Mouse (Mus musculus): ENCODE results near the gene Tubb5. TPM values are rescaled to one million over a fixed set of nuclear protein-coding genes. Genes with fewer than 3 reads are reported as not detected.

Tubb5 gene
- polyA plus RNA-seq, 1 experiment from 2014 or later, result 1,420 TPM

DNA sequence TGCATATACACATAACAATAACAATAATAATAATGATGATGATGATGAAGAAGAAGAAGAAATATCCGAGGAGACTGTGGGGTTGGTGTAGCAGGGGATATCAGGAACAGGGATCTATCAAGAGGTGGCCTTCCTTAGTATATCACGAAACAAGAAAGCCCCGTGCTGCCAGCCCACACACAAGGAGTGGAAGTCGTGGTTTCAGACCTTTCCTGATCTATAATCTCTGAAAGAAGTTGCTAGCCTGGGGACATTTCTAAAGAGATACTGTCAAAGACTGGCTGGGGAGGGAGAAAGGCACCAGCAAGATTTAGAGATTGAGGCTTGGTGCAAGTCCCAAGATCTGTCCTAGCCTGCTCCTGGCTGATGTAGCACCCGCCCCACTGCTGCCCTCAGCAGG, 41.3 kb downstream of the Tubb5 start:
- Histone ChIP-seq H3K36me3 (replicated peaks; ENCODE audit: control insufficient read depth, insufficient read depth, low read depth, low read length) (no peaks in the 10 kb centered on the region), H3K4me3 (ENCODE audit: low read depth, low read length) (no peak overlapping the region), H3K4me1 (ENCODE audit: control insufficient read depth, insufficient read depth, low read length) (no peaks in the 10 kb centered on the region), H3K9me3 (replicated peaks; ENCODE audit: control insufficient read depth, low read length) (no peaks in the 10 kb centered on the region), H3K4me2 (ENCODE audit: low read depth, low read length) (no peak overlapping the region), H3K27ac (replicated peaks; ENCODE audit: low read depth, low read length) (no peak overlapping the region), H3K9ac (replicated peaks; ENCODE audit: low read length) (no peak overlapping the region), H3K27me3 (ENCODE audit: control insufficient read depth, insufficient read depth, low read length) (no peaks in the 10 kb centered on the region; the same call in 1 of the 2 replicates)
- no peak for ATAC-seq (replicated peaks; ENCODE audit: insufficient number of reproducible peaks, low FRiP score, low TSS enrichment, low read depth)
- no peak for DNase-seq (ENCODE audit: low spot score)
- WGBS, result 70% methylated on average over 5 of the region's 5 CpGs

DNA sequence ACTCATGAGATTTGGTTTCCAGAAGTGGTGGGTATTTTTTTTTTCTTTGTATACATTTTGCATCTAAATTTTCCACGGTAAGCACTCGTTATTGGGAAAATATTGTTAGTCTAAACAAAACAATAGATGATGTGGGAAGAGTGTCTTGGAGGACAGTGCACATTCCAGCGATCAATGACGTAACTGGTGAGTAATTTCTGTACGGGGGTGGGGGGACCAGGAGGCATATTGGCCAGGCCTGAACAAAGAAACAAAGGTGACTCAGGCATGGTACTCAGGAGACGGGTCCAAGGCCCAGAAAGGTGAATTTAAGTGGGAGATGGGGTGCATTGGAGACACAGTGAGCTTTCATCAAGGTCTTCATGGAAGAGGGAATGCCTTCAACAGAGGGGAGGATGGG, 42.5 kb downstream of the Tubb5 start:
- DNase-seq (ENCODE audit: low spot score) (no peak), ATAC-seq (replicated peaks; ENCODE audit: insufficient number of reproducible peaks, low FRiP score, low TSS enrichment, low read depth) (no peak)
- H3K9me3 ChIP-seq (replicated peaks; ENCODE audit: control insufficient read depth, low read length), result no peaks in the 10 kb centered on the region
- H3K27ac ChIP-seq (replicated peaks; ENCODE audit: low read depth, low read length), result no peak overlapping the region
- H3K27me3 ChIP-seq (ENCODE audit: control insufficient read depth, insufficient read depth, low read length), result no peaks in the 10 kb centered on the region; the same call in 1 of the 2 replicates
- H3K4me1 ChIP-seq (ENCODE audit: control insufficient read depth, insufficient read depth, low read length), result no peaks in the 10 kb centered on the region
- H3K36me3 ChIP-seq (replicated peaks; ENCODE audit: control insufficient read depth, insufficient read depth, low read depth, low read length), result no peaks in the 10 kb centered on the region
- WGBS, result 82% methylated on average over 6 of the region's 6 CpGs
- H3K9ac ChIP-seq (replicated peaks; ENCODE audit: low read length), result no peak overlapping the region
- H3K4me2 ChIP-seq (ENCODE audit: low read depth, low read length), result no peak overlapping the region
- H3K4me3 ChIP-seq (ENCODE audit: low read depth, low read length), result no peak overlapping the region

DNA sequence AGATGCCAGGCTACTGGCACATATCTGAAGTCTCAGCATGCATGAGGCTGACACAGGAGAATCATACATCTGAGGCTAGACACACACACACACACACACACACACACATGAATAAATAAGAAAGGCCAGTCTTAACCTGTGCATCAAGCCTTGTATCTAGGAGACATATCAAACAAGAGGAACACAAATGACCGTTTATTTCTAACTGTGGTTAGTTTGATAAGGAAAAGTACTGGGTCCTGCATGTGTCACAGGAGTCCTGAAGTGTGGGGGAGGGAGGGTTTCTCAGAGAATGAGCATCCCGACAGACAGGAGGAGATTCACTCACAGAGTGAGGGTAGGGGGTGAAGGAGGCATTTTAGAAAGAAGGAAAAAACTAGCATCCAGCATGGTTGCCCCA, 43.0 kb downstream of the Tubb5 start:
- no peaks in the 10 kb centered on the region; the same call in 1 of the 2 replicates for H3K27me3 ChIP-seq (ENCODE audit: control insufficient read depth, insufficient read depth, low read length)
- no peak overlapping the region for H3K27ac ChIP-seq (replicated peaks; ENCODE audit: low read depth, low read length)
- 57% methylated on average over 2 of the region's 2 CpGs for WGBS
- H3K4me1 ChIP-seq (ENCODE audit: control insufficient read depth, insufficient read depth, low read length), result no peaks in the 10 kb centered on the region
- DNase-seq (ENCODE audit: low spot score), result no peak
- H3K9ac ChIP-seq (replicated peaks; ENCODE audit: low read length), result no peak overlapping the region
- ATAC-seq (replicated peaks; ENCODE audit: insufficient number of reproducible peaks, low FRiP score, low TSS enrichment, low read depth), result no peak
- H3K4me2 ChIP-seq (ENCODE audit: low read depth, low read length), result no peak overlapping the region
- no peak overlapping the region for H3K4me3 ChIP-seq (ENCODE audit: low read depth, low read length)
- no peaks in the 10 kb centered on the region for H3K36me3 ChIP-seq (replicated peaks; ENCODE audit: control insufficient read depth, insufficient read depth, low read depth, low read length)
- H3K9me3 ChIP-seq (replicated peaks; ENCODE audit: control insufficient read depth, low read length), result no peaks in the 10 kb centered on the region

DNA sequence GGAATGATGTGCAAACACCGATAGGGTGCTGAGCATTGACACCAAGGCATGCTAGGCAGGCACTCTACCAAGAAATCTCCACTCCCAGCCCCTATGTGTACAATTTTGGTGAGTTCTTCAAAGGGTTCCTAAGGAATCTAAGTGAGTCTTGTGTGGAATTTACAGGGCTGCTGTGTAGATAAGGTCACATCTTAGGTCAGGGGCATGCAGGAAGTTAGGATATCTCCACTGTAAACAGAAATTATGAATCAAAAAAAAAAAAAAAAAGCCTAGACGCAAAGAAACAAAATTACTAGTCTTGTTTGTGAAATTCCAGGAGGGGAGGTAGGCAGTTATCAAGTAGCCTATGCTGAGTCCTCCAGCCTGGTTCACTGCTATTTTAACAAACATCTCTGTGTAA, 45.3 kb downstream of the Tubb5 start:
- Histone ChIP-seq H3K4me3 (ENCODE audit: low read depth, low read length) (no peak overlapping the region), H3K27me3 (ENCODE audit: control insufficient read depth, insufficient read depth, low read length) (no peaks in the 10 kb centered on the region), H3K9ac (replicated peaks; ENCODE audit: low read length) (no peak overlapping the region), H3K4me2 (ENCODE audit: low read depth, low read length) (no peak overlapping the region), H3K36me3 (replicated peaks; ENCODE audit: control insufficient read depth, insufficient read depth, low read depth, low read length) (no peaks in the 10 kb centered on the region), H3K9me3 (replicated peaks; ENCODE audit: control insufficient read depth, low read length) (no peaks in the 10 kb centered on the region), H3K4me1 (ENCODE audit: control insufficient read depth, insufficient read depth, low read length) (no peaks in the 10 kb centered on the region), H3K27ac (replicated peaks; ENCODE audit: low read depth, low read length) (no peak overlapping the region)
- WGBS, result 85% methylated on average over 2 of the region's 2 CpGs
- ATAC-seq (replicated peaks; ENCODE audit: insufficient number of reproducible peaks, low FRiP score, low TSS enrichment, low read depth), result no peak
- DNase-seq (ENCODE audit: low spot score), result no peak

DNA sequence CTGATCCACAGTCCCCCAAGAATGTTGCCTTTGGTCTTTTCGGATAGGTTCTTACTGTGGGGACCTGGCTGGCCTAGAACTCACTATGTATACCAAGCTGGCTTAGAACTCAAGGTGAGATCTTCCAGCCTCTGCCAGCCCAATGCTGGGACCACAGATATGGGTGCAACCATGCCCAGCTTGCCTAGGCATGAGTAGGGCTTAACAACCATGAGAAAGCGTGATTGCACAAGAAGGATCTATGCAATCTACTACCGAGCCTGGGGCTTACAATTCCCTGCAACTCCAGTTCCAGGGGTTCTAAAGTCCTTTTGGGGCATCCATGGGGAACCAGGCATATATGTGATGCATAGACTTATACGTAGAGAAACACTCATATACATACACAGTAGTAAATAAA, 47.2 kb downstream of the Tubb5 start:
- H3K9ac ChIP-seq (replicated peaks; ENCODE audit: low read length), result no peak overlapping the region
- no peak for ATAC-seq (replicated peaks; ENCODE audit: insufficient number of reproducible peaks, low FRiP score, low TSS enrichment, low read depth)
- H3K4me2 ChIP-seq (ENCODE audit: low read depth, low read length), result no peak overlapping the region
- no peaks in the 10 kb centered on the region for H3K9me3 ChIP-seq (replicated peaks; ENCODE audit: control insufficient read depth, low read length)
- H3K36me3 ChIP-seq (replicated peaks; ENCODE audit: control insufficient read depth, insufficient read depth, low read depth, low read length), result no peaks in the 10 kb centered on the region
- H3K4me1 ChIP-seq (ENCODE audit: control insufficient read depth, insufficient read depth, low read length), result no peaks in the 10 kb centered on the region
- no peak overlapping the region for H3K27ac ChIP-seq (replicated peaks; ENCODE audit: low read depth, low read length)
- H3K4me3 ChIP-seq (ENCODE audit: low read depth, low read length), result no peak overlapping the region
- no peaks in the 10 kb centered on the region for H3K27me3 ChIP-seq (ENCODE audit: control insufficient read depth, insufficient read depth, low read length)
- DNase-seq (ENCODE audit: low spot score), result no peak
- WGBS, result 91% methylated on average over 4 of the region's 4 CpGs

DNA sequence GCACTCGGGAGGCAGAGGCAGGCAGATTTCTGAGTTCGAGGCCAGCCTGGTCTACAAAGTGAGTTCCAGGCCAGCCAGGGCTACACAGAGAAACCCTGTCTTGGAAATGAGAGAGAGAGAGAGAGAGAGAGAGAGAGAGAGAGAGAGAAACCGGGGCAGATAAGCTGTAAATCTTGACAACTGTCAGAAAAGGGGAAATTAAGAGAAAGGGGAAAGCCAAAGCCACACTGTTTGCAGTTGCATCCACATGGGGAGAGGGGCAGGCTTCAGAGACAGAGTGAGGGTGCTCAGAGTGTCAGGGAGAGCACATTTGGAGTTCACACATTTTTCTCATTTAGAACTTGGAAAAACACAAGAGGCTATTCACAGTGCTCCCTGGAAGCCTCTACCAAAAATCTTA, 50.1 kb downstream of the Tubb5 start:
- WGBS, result 81% methylated on average over 3 of the region's 3 CpGs
- no peak overlapping the region for H3K9ac ChIP-seq (replicated peaks; ENCODE audit: low read length)
- H3K27ac ChIP-seq (replicated peaks; ENCODE audit: low read depth, low read length), result no peak overlapping the region
- no peaks in the 10 kb centered on the region for H3K27me3 ChIP-seq (ENCODE audit: control insufficient read depth, insufficient read depth, low read length)
- H3K4me3 ChIP-seq (ENCODE audit: low read depth, low read length), result no peak overlapping the region
- DNase-seq (ENCODE audit: low spot score) (no peak), ATAC-seq (replicated peaks; ENCODE audit: insufficient number of reproducible peaks, low FRiP score, low TSS enrichment, low read depth) (no peak)
- H3K4me2 ChIP-seq (ENCODE audit: low read depth, low read length), result no peak overlapping the region
- no peaks in the 10 kb centered on the region for H3K36me3 ChIP-seq (replicated peaks; ENCODE audit: control insufficient read depth, insufficient read depth, low read depth, low read length)
- no peaks in the 10 kb centered on the region for H3K4me1 ChIP-seq (ENCODE audit: control insufficient read depth, insufficient read depth, low read length)
- no peaks in the 10 kb centered on the region for H3K9me3 ChIP-seq (replicated peaks; ENCODE audit: control insufficient read depth, low read length)

DNA sequence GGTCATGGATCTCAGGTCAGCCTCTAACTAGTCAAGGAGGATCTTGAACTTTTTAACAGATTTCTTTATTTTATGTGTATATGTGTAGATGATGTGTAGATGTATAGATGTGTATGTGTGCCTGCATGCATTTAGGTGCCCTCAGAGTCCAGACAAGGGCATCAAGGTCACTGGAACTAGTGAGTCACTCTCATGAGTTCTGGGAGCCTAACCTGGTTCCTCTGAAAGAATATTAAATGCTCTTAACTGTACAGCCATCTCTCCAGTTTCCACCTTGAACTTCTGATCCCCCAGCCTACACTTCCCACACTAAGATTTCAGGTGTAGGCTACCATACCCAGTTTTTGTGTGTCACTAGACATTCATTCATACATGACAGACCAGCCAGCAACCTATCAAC, 50.6 kb downstream of the Tubb5 start:
- H3K27ac ChIP-seq (replicated peaks; ENCODE audit: low read depth, low read length), result no peak overlapping the region
- ATAC-seq (replicated peaks; ENCODE audit: insufficient number of reproducible peaks, low FRiP score, low TSS enrichment, low read depth), result no peak
- no peaks in the 10 kb centered on the region for H3K4me1 ChIP-seq (ENCODE audit: control insufficient read depth, insufficient read depth, low read length)
- DNase-seq (ENCODE audit: low spot score), result no peak
- H3K27me3 ChIP-seq (ENCODE audit: control insufficient read depth, insufficient read depth, low read length), result no peaks in the 10 kb centered on the region
- no peak overlapping the region for H3K4me3 ChIP-seq (ENCODE audit: low read depth, low read length)
- no peaks in the 10 kb centered on the region for H3K9me3 ChIP-seq (replicated peaks; ENCODE audit: control insufficient read depth, low read length)
- H3K9ac ChIP-seq (replicated peaks; ENCODE audit: low read length), result no peak overlapping the region
- no peak overlapping the region for H3K4me2 ChIP-seq (ENCODE audit: low read depth, low read length)
- H3K36me3 ChIP-seq (replicated peaks; ENCODE audit: control insufficient read depth, insufficient read depth, low read depth, low read length), result no peaks in the 10 kb centered on the region

DNA sequence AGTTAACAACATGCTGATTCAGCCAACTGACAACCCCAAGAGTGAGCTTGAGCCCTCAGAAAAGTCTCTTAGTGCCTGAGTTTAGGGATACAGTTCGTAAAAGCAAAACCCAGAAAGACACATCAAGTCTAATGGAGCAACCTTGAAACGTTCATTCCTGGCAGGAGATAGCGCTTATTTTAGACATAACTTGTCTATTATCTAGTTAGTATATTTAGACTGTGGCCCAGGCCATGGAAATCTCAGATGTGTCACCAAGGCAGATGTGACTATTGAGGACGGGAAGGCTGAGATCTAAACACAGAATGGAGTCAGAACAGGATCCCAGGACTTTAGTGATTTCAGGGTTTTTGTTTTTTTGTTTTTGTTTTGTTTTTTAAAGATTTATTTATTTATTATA, 53.0 kb downstream of the Tubb5 start:
- H3K4me3 ChIP-seq (ENCODE audit: low read depth, low read length), result no peak overlapping the region
- H3K36me3 ChIP-seq (replicated peaks; ENCODE audit: control insufficient read depth, insufficient read depth, low read depth, low read length), result no peaks in the 10 kb centered on the region
- no peak overlapping the region for H3K27ac ChIP-seq (replicated peaks; ENCODE audit: low read depth, low read length)
- no peak overlapping the region for H3K4me2 ChIP-seq (ENCODE audit: low read depth, low read length)
- no peak for DNase-seq (ENCODE audit: low spot score)
- no peak for ATAC-seq (replicated peaks; ENCODE audit: insufficient number of reproducible peaks, low FRiP score, low TSS enrichment, low read depth)
- H3K9ac ChIP-seq (replicated peaks; ENCODE audit: low read length), result no peak overlapping the region
- H3K27me3 ChIP-seq (ENCODE audit: control insufficient read depth, insufficient read depth, low read length), result no peaks in the 10 kb centered on the region
- WGBS, result 85% methylated on average over 4 of the region's 4 CpGs
- H3K9me3 ChIP-seq (replicated peaks; ENCODE audit: control insufficient read depth, low read length), result no peaks in the 10 kb centered on the region
- H3K4me1 ChIP-seq (ENCODE audit: control insufficient read depth, insufficient read depth, low read length), result no peaks in the 10 kb centered on the region

DNA sequence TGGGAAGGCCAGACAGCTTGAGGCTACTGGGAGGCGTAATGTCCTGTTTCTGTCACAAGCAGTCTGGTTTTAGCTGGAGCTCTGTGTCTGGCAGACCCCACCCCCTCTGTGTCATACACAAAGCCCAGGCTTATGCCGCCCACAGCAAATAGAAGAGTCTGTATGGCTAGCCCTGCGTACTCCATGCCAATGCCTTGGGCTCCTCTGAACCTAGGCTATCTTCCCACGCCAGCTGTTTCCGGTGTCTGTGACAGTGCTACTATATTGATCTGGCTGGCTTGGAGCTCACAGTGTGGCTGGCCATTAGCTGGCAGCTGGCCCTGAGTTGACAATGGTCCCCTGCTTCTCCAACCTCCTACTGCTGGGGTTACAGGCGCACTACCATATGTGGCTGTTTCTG, 54.2 kb downstream of the Tubb5 start:
- ATAC-seq (replicated peaks; ENCODE audit: insufficient number of reproducible peaks, low FRiP score, low TSS enrichment, low read depth) (no peak), DNase-seq (ENCODE audit: low spot score) (no peak)
- Histone ChIP-seq H3K4me3 (ENCODE audit: low read depth, low read length) (no peak overlapping the region), H3K27ac (replicated peaks; ENCODE audit: low read depth, low read length) (no peak overlapping the region), H3K9ac (replicated peaks; ENCODE audit: low read length) (no peak overlapping the region), H3K36me3 (replicated peaks; ENCODE audit: control insufficient read depth, insufficient read depth, low read depth, low read length) (no peaks in the 10 kb centered on the region), H3K4me2 (ENCODE audit: low read depth, low read length) (no peak overlapping the region), H3K27me3 (ENCODE audit: control insufficient read depth, insufficient read depth, low read length) (no peaks in the 10 kb centered on the region), H3K4me1 (ENCODE audit: control insufficient read depth, insufficient read depth, low read length) (no peaks in the 10 kb centered on the region), H3K9me3 (replicated peaks; ENCODE audit: control insufficient read depth, low read length) (no peaks in the 10 kb centered on the region)
- 82% methylated on average over 6 of the region's 6 CpGs for WGBS
